Mouse (Mus musculus) layer of hippocampus, adult 11-12 months (tissue): ENCODE results near the gene Senp2.

ENCODE experiments used
- DNase-seq: peaks from one replicate; pipeline ENCODE4 v3.0.0; 2022; ENCODE audit warnings: low spot score

The Senp2 gene

DNA sequence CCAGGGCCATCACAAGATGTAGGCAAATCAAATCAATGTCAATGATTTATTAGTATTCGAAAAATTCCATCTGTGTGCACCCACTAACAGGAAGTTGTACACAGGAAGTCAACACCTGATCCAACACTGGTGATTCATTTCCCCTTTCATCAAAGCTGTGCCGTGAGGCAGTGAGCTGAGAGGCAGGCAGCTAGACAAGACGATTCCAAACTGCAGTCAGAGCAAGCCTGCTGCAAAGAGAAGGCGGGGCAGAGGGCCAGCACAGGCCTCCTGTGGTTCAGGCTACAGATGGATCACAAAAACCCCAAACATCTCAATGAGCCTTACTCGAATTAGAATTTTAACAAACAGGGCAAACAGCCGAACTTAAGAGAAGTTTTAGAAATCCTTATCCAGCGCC lies 88.4 kb downstream of the Senp2 start:
- no peak for DNase-seq
